Mouse (Mus musculus): ENCODE data around the gene Rwdd1. TPM values are rescaled to one million over a fixed set of nuclear protein-coding genes. Genes with fewer than 3 reads are reported as not detected.

Rwdd1 gene
- polyA plus RNA-seq (2017; shearing (Covaris generic)) = 110 TPM

GRCm38 (mm10) chr10:34019302-34020075 is at the start of gene Rwdd1:
Gene Rwdd1 (minus strand): TSS chr10:34019624.

DNA sequence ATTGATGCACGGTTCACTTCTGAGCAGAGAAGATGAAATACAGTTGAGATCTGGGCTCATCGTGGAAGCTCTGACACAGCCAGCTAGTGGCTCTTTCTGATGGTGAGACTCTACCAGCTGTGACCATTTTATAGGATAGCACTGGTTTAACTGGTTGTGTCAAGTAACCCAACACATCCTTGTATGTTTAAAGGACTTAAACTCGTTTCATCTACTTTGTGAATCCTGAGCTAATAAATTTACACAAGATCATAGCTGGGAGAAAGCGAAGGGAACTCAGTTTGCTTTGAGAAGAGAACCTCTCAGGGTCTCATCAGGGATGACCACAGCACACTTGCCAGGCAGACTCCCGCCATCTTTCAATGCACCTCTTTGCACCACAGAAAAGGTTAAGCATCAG is 24.8 kb upstream of the Rwdd1 start, which contains the start of gene Calhm4:
Gene Calhm4, minus strand, starts transcription at position 101 of the 400 bp plus-strand sequence.

DNA sequence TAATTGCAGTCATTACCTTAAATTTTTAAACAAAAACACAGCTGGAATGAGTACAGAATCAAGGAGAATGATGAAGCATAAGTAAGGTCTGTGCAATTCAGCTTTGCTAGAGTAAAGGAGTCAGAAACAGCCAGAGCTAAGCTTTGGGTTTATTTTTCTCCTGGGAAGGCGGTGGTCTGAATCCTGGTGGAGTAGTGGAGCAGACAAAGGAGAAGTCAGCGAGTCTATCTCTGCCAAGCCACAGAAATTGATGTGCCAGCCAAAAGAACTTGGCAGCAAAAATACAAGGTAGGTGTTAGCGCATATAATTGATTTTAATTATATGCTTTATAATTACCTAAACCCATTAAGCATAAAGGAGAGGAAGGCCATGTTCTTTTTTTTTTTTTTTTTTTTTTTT is 18.0 kb upstream of the Rwdd1 start, which contains the start of gene Trappc3l:
Gene Trappc3l, plus strand, starts transcription at position 197 of the 400 bp plus-strand sequence.

GRCm38 (mm10) chr10:33950803-33951583 is 68.4 kb downstream of the Rwdd1 start, which contains the start of gene Zup1:
Gene Zup1 (minus strand): TSS chr10:33951269.

Other genes with a start within 250 kb of the Rwdd1 start
- gene Sult3a2, start 232.9 kb downstream of the Rwdd1 start, polyA plus RNA-seq (2017; shearing (Covaris generic)) = not detected
- gene Sult3a1, start 161.9 kb downstream of the Rwdd1 start, polyA plus RNA-seq (2017; shearing (Covaris generic)) = not detected
- not detected for gene Rsph4a, start 114.5 kb downstream of the Rwdd1 start, polyA plus RNA-seq (2017; shearing (Covaris generic))
- 45.8 TPM for gene Zup1, start 68.4 kb downstream of the Rwdd1 start, polyA plus RNA-seq (2017; shearing (Covaris generic))
- not detected for gene Trappc3l, start 18.0 kb upstream of the Rwdd1 start, polyA plus RNA-seq (2017; shearing (Covaris generic))
- gene Calhm4, start 24.7 kb upstream of the Rwdd1 start, polyA plus RNA-seq (2017; shearing (Covaris generic)) = not detected
- not detected for gene Calhm5, start 76.9 kb upstream of the Rwdd1 start, polyA plus RNA-seq (2017; shearing (Covaris generic))
- 15.4 TPM for gene Calhm6, start 108.4 kb upstream of the Rwdd1 start, polyA plus RNA-seq (2017; shearing (Covaris generic))
- gene Dse, start 188.1 kb upstream of the Rwdd1 start, polyA plus RNA-seq (2017; shearing (Covaris generic)) = 12.4 TPM

All from effector memory CD4-positive, alpha-beta T cell, adult 7 months (primary cell).